11 mouse cellular contexts compared by ENCODE assay signal in the genomic region with DNA sequence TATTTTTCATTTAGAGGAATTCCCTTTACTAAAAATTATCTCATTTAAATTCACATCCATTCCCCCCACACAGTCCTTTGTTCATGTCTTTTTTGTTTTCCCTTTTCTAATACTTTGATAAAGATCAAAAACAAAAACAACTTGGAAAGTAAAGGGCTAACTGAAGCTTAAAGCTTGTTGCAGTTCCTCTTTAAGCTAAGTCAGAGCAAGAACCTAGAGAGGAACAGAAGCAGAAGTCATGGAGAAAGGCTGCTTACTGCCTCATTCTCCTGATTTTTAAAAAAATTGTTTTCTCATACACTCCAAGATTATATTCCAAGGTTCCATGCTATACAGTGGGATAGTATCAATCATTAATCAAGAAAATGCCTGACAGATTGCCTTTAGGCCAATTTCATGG.
"Had no signal": no experiment of that assay in that cellular context is flagged by ENCODE, and none has a peak within 500 bp of the region (broad histone marks: within the 10 kb centered on the region; RNA-seq: fewer than 3 reads in every experiment).

No protein-coding gene starts in this region.

- ATAC-seq: liver, postnatal 0 days; lung, postnatal 0 days; midbrain, embryonic 13.5 days; midbrain, embryonic 15.5 days had no signal

- DNase-seq: liver, postnatal 0 days; lung, adult 2 months; lung, postnatal 14 days; lung, postnatal 36 days; right cerebral cortex, postnatal 14 days; thymus, adult 2 months; thymus, postnatal 25 days; thymus, postnatal 4 days had no signal
